Mouse (Mus musculus): ENCODE results near the gene A530084C06Rik. TPM values are rescaled to one million over a fixed set of nuclear protein-coding genes. Genes with fewer than 3 reads are reported as not detected.
A peak's percentile ranks its signal among the peaks of the same experiment; 100 is the strongest.

Gene A530084C06Rik
- total RNA-seq (2017) = not detected in 2 replicates

DNA sequence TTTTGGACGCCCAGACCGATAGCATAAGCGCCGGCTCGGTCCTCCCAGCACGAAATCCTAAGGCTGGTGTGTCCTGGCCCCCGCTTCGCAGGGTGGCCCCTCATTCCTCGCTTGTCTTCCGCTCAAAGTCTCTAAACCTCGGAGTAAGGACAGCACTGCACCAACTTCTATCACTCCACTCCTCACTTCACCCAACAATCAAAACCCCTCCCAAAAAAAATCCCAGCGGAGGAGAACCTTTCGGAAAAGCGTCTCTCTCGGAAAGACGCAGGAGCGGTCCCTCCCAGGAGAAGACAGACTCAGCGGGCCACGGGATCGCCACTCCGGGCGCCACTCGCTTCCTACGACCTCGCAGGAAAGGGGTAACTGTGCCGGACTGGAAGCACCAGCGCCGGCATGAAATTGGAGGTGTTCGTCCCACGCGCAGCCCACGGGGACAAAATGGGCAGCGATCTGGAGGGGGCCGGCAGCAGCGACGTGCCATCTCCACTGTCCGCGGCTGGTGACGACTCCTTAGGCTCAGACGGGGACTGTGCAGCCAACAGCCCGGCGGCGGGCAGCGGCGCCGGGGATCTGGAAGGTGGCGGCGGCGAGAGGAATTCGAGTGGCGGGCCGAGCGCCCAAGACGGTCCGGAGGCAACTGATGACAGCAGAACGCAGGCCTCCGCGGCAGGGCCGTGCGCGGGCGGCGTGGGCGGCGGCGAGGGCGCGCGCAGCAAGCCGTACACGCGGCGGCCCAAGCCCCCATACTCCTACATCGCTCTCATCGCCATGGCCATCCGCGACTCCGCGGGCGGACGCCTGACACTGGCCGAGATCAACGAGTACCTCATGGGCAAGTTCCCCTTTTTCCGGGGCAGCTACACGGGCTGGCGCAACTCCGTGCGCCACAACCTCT lies at the start of gene A530084C06Rik:
A530084C06Rik (minus strand) TSS at position 813 of the 898 bp plus-strand sequence.
- peak; percentile 71 for ATAC-seq (replicated peaks; ENCODE audit: low read depth, poor library complexity, severe bottlenecking)

DNA sequence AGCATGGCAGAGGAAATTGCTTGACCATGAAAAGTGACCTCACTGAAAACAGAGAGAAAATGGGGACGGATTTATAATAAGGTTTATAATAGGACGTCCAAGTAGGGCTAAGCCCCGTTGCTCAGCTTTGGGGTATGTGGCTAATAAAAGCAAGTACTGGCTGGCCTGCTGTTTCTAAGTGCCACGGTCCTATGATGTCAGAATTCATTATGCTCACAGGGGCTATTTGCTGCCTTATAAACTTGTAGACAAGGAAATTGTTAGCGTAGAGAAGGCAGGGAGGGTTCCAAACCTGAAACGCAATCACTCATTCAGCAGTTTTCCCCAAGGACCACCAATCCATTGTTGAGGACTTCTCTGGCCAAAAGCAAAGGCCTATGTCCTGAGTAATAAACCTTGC lies 44.8 kb upstream of the A530084C06Rik start:
- ATAC-seq (replicated peaks; ENCODE audit: low read depth, poor library complexity, severe bottlenecking) = no peak

DNA sequence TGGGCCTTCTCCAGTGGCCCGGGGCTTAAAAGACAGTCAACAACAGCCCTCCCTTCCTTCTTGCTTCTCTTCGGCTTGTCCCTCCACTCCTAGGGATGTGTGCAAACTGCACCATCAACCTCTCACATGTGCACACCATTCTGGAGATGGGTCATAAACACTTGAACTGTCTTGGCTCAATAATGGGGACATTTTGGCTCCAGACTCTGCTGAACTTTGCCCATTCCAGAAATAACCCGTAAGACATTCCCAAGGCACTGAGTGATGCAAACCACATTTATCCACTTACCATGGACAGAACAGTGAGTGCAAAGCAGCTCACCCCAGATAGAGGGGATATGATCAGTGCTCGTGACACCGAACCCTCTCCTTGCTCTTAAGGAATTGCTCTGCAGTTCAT lies 40.4 kb upstream of the A530084C06Rik start:
- ATAC-seq (replicated peaks; ENCODE audit: low read depth, poor library complexity, severe bottlenecking) = no peak

DNA sequence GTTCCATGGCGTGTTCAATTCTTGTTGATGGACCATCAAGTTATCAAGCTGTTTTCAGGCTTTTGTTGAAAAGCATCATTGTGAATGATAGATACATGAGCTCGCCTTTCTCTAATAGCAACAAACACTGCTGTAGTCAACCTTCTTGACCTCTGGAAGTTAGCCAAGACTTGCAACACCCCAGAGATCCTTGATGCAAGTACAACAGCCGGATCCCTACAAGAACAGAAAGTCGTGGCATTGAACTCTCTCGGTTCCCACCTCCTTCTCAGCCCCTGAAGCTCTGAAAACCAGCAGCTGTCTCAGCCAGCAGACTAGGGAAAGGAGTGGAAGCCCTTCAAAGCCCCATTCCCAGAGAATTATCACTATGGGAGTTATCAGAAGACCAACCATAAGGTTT lies 28.2 kb upstream of the A530084C06Rik start:
- no peak for ATAC-seq (replicated peaks; ENCODE audit: low read depth, poor library complexity, severe bottlenecking)

DNA sequence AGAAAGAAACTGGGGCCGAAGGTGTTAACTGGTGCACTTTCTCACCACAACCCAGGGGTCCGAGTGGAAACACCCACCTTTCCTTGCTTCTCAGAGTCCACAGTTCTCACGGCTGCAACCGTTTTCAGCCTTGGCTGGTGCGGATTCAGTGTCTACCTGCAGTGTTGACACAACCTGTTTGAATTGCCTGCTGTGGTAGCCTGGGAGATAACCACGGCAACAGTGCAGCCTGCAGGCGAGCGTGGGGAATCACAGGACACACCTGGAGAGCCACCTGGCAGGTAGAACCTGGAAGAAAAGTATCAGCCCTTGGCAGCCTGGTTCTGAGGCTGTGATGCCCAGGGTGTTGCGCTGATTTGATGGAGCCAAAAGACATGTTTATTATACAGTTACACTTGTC lies 20.7 kb upstream of the A530084C06Rik start:
- no peak for ATAC-seq (replicated peaks; ENCODE audit: low read depth, poor library complexity, severe bottlenecking)

DNA sequence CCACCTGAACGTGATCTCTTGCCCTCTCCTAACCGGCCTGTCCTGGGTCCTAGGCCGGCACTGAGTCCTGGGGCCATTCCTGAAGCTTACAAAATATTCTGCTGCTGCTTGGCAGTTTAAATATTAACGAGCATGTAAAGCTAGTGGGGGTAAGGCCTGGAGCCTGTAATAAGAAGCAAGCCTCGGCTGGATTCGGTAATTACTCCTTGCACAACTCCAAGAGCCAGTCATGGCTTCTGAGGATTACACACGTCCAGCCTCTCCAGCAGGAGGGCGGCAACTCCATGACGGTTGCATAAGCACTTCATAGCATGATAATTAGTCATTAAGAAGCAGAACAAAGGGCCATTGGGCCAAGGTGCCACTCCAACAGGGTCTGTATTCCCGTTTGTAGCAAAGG lies 19.3 kb upstream of the A530084C06Rik start:
- no peak for ATAC-seq (replicated peaks; ENCODE audit: low read depth, poor library complexity, severe bottlenecking)

DNA sequence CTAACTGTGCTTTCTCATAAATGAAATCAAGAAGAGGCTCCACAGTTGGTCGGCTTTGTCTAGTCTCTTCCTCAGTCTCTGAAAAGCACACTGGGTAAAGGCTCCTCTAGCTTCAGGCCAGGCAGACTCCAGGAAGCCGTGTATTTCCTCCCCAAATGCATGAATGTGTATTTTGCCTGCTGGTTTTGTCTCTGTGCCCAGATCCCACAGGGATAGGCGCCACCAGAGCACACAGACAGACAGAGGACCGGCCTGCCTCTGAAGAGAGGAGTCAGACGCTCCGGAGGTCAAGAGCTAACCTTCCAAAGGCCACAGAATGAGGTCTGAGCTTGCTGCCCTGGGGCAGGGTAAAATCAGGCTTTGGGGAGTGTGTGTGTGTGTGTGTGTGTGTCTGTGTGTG lies 18.4 kb upstream of the A530084C06Rik start:
- no peak for ATAC-seq (replicated peaks; ENCODE audit: low read depth, poor library complexity, severe bottlenecking)

DNA sequence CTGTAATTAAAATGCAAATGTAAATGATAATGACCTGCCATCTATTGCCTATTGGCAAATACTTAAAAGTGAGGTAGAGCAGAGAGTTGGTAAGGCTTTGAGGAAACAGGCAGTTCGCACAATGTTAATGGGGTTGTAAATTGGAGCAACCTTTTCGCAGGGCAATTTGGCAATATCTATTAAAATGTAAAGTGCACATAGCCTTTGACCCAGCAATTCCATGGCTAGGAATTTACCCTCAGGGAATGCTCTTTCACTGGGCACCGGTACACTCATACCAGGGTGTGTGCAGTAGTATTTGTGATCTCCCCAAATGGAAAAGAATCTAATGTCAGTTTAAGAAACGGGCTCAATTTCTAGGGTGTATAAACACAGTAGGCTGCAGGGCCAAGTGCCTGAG lies 17.6 kb upstream of the A530084C06Rik start:
- ATAC-seq (replicated peaks; ENCODE audit: low read depth, poor library complexity, severe bottlenecking) = no peak

DNA sequence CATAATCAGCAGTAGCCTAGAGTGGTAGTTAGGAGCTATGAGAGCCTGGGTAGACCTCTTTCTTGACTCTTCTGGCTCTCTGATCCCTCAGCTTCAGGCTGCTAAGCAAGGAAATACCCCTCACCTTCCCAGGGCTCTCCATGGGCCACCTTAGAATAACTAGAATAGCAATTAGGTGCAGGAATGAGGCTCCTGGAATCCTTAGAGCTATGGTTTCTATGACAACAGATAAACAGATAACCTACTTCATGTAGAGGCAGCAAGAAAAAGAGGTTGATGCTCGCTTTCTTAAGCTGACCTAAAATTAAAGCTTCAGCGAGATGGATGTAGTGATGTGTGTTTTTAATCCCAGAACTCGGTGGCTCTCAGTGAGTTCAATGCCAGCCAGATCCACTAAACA lies 15.5 kb upstream of the A530084C06Rik start:
- ATAC-seq (replicated peaks; ENCODE audit: low read depth, poor library complexity, severe bottlenecking) = no peak

DNA sequence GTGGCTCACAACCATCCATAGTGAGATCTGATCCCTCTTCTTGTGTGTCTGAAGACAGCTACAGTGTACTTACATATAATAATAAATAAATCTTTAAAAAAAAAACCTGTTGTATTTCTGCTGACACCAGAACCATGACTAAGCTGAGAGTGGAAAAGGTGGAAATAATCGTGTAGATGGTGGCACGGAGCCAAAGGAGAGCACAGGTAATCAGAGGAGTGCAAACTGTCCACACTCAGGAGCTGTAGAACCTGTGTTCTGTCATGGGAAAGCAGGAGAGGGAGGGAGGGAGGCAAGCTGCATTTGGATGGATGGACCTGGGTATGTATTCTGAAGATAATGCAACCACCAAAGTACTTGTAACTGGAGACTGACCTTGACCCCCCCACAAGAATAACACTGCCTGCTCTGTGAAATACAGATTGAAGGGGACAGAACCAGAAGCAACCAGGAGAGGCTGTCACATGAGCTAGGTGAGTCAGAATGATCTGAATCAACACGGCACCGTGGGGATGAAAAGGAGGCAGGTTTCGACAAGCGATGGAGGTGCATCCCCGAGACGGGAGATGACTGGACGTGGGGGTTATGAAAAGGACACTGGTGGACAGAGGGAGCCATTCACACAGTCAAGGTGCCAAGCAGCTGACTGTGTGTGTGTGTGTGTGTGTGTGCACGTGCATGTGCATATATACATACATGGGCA lies 13.8 kb upstream of the A530084C06Rik start:
- ATAC-seq (replicated peaks; ENCODE audit: low read depth, poor library complexity, severe bottlenecking) = no peak

DNA sequence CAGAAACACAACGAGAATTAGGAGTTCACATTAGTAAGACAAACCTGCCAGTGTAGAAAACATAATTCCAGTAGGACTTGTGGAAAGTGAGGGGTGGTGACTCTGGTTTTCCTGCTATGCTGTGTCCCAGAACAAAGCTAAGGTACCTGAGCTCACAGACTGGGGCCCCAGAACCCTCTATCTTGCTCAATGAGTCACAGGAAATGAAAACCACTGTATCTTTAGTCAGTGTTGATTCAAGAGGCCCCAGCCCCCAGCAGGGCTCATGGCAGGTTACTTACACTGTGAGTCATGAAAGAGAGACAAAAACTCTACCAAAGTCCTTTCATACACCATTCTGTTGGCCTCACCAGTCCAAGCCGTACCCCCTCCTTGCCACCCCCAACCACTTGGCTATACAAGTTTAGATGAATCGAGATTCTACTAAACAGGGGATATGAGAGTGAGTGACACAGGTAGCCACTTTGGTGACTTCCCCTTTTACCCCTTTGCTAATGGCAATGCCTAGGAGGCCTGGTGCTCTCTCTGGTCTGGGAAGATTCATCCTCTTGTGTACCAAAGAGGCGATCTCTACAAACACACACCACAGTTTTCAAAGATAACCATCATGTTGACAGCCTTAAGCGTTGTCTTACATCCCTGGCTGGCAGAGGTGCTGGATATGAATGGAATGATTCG lies 8.6 kb upstream of the A530084C06Rik start:
- peak; percentile 71 for ATAC-seq (replicated peaks; ENCODE audit: low read depth, poor library complexity, severe bottlenecking)

DNA sequence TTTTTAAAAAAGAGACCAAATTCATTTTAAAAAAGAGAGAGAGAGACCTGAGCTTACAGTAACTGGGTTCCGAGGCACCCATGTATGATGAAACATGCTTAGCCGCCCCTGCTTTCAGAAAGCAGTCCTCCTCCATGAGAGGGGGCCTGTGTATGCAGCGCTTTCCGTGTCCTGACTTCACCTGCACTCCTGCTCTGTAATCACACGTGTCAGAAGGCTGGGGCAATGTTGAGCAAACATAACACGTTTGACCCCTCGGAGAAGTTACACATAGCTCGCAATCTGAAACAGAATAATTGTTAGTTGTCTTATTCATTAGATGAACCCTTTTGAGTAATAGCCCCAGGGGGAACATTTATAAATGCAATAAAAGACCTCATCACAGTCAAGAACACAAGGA lies 8.0 kb upstream of the A530084C06Rik start:
- ATAC-seq (replicated peaks; ENCODE audit: low read depth, poor library complexity, severe bottlenecking) = no peak

DNA sequence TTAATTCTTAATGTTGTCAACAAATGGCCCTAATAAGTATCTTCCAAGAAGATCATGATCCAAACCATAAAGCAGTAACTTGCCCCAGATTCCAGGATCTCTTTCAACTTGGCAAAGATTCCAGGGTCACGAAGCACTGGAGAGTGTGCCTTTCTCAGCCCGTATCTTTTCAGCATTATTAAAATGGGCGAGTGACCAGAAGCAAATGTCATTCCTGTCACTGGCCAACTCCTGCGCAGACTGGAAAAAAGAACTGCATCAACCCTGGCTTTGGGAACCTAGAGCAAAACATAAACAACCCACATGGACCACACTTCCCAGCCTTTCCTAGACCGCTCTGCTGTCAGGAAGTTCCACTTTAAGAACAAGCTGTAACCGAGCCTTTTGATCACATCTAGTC lies 5.3 kb upstream of the A530084C06Rik start:
- ATAC-seq (replicated peaks; ENCODE audit: low read depth, poor library complexity, severe bottlenecking) = no peak

DNA sequence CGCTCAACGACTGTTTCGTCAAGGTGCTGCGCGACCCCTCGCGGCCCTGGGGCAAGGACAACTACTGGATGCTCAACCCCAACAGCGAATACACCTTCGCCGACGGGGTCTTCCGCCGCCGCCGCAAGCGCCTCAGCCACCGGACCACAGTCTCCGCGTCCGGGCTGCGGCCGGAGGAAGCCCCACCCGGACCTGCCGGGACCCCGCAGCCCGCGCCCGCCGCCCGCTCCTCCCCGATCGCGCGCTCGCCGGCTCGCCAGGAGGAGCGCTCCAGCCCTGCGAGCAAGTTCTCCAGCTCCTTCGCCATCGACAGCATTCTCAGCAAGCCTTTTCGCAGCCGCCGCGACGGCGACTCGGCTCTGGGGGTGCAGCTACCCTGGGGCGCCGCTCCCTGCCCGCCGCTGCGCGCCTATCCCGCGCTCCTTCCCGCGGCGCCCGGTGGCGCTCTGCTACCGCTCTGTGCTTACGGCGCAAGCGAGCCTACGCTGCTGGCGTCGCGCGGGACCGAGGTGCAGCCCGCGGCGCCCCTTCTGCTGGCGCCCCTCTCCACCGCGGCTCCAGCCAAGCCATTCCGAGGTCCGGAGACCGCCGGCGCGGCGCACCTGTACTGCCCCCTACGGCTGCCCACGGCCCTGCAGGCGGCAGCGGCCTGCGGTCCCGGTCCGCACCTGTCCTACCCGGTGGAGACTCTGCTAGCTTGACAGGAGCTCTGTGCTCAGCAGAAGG lies 449 bp upstream of the A530084C06Rik start:
- ATAC-seq (replicated peaks; ENCODE audit: low read depth, poor library complexity, severe bottlenecking) = peak; percentile 61

DNA sequence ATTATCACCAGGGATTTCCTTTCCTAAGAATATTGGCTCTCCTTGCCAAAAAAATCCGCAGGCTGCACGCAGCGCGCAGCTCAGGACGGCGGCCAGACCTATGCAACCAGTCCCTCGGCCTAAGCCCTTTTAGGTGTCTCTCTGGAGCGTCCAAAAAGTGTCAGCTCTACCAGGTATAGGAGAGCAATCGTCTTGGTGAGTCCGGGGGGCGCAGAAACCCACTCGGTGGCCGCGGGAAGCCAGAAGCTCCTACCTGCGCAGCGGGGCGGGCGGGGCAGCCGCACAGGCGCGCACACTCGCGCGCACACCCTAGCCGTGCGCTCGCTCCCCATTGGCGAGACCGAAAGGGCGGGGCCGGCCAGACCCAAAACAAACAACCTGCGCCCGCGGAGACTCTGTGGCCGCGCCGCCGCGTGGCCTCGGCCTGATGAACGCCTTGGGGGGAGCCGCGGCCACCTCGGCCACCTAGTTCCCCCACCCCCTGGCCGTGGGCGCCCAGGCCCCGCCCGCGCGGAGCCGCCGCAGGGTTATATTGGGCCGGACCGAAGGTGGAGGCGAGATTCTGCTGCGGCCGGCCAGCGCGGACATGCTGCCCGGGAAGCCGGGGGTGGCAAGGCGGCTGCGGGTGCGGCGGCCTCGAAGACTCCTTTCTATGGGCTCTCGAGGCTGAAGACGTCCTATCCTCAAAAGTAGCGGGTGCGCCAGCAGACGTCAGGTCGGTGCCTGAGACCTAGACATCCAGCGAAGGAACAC lies 1.2 kb downstream of the A530084C06Rik start:
- ATAC-seq (replicated peaks; ENCODE audit: low read depth, poor library complexity, severe bottlenecking) = 0 out of 2 replicates have a peak, but pooled peaks have one; percentile 19

DNA sequence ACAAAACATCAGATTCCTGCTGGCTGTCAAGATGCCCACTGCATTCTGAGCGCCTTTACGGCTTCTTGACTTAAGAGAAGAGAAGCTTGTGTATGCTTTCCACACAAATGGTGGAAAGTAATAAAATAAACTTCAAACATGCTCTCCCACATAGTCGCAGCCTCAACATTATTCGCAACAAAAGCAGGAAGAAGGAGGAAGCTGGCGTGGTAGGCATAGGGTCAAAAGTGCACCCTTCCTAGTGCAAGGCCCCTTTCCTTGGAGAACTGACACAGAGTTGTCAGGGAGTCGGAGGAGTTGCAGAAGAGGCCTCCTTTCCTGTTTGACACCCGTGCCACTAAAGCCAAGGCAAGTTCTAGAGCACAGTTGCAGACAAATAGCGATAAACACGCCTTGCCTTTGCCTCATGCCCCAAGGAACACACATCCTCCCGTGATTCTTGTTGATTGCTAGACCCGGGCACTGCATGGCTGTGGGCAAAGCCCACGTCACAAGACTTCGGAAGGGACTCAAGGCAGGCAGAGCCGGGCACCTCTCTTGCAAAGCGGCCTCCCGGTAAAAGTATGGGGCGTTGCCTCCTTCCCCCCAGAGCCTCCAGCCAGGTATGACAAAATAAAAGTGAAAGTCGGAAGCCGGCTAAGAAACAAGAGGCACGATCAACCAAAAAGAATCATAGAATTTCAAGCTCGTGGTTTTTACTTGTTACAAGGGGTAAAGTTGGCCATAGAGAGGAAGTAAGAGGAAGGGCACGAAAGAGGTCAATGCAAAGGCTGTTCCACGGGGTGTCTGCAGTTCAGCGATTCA lies 2.0 kb downstream of the A530084C06Rik start:
- ATAC-seq (replicated peaks; ENCODE audit: low read depth, poor library complexity, severe bottlenecking) = peak; percentile 12

DNA sequence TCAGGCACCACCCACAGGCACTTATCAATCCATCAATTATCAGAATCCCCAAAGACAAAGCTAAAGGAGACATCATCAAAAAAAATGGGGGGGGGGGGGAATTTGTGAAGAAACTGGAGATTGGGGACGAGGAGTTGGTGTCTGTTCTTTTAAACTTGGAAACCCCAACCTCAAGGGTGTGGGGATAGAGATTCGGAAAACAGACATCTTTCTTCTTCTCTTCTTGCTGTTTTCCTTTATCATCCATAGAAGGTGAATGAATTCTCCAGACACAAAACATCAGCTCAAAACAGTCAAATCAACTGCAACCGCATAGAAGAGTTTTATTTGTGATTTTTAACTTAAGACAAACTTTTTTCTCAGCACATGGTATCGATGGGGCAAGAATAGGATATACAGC lies 3.3 kb downstream of the A530084C06Rik start, which contains the start of gene Foxq1:
Foxq1 (plus strand) TSS at position 301 of the 400 bp plus-strand sequence.
- ATAC-seq (replicated peaks; ENCODE audit: low read depth, poor library complexity, severe bottlenecking) = no peak

DNA sequence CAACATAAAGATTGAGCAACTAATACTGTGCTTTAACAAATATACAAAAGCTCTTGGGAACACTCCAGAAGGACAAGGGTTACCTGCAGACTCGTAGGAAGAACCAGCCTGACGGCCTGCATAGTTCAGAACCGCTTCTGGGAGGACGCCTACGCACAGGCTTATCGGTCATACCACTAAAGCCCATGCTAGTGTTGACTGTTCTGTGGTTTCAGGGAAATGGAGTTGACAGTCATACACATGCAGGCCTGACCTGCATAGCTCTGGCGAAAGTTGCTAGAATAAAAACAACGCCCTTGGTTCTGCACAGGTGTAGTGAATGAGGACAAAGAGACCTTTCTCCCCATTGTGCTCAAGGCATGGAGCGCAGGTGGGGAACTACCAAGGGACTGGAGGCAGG lies 11.5 kb downstream of the A530084C06Rik start:
- ATAC-seq (replicated peaks; ENCODE audit: low read depth, poor library complexity, severe bottlenecking) = no peak

DNA sequence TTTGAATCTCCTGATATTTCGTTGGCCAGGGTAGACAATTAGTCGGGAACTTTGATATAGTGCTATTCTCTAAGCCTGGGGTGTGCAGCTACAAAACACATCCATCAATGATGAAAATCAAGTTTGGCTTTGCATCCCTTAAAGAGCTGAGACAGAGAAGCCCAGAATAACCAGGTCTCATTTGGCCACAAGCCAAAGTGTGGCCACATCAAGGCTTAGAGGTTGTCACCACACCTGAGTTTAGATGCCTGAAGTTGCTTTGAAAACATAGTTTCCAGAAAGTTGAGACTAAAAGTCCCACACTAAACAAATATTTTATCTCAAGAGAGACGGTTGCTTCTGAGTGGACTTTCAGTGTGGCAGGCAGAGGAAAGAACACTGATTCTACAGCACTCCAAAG lies 11.9 kb downstream of the A530084C06Rik start:
- ATAC-seq (replicated peaks; ENCODE audit: low read depth, poor library complexity, severe bottlenecking) = no peak

Data from common myeloid progenitor, adult 5-6 weeks (primary cell).